Mouse (Mus musculus) bone marrow, adult 2 months (tissue): ENCODE measurements around the gene Emc8.

ENCODE experiments used
- CTCF ChIP-seq: fragments of 200-500 bp; IDR thresholded peaks from 2 replicates; pipeline ENCODE4 v1.5.1; 2011; ENCODE audit warnings: low read length, control low read depth; ENCODE audit not compliant: control insufficient read depth, insufficient read depth
- POLR2A ChIP-seq: fragments of 200-500 bp; IDR thresholded peaks from 2 replicates; pipeline ENCODE4 v1.6.1; 2011; ENCODE audit warnings: low read depth, mild to moderate bottlenecking, control low read depth, low read length, borderline replicate concordance; ENCODE audit not compliant: control insufficient read depth

DNA sequence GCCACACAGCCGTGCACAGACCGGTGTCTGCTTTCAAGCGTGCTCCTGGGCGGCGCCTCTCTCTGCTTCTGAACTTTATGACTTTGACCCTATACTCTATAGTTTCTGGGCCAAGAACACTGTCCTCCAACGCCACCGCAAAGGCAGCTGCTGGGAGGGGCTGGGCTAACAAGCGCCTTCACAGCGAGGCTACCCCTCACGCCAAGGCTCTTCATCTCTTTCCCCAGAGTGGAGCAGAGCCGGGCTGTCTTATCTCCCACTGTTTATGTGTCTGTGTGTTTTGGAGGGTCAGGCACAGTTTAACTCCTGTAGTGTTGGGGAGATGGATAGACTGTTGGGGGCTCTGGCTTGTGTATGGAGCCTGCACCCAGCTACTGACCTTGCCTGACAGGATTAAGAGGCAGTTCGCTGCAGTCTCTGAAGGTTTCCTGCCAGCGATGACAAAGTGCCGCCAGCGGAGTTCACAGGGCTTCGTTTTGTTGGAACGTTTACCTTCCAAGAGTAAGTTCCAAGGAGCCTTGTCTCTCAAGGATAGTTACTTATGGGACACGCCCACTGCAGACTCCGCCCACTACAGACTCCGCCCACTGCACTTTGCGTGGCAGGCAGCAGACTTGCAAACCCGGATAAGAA is 25.6 kb upstream of the Emc8 start:
- TF ChIP-seq CTCF (no peak), POLR2A (no peak)
